Mouse (Mus musculus) erythroblast, embryonic 14.5 days (primary cell): ENCODE data around the gene Abhd17c. TPM values are rescaled to one million over a fixed set of nuclear protein-coding genes. Genes with fewer than 3 reads are reported as not detected.
"Not testable (repeated sequence)": the region's sequence is repeated elsewhere in the genome, so short reads cannot be mapped to it uniquely, and the experiment has no call there.

Source experiments
- H3K27me3 ChIP-seq: 2 replicates; pipeline ENCODE4 v1.6.1; 2012; ENCODE audit warnings: inconsistent platforms; ENCODE audit not compliant: control insufficient read depth
- H3K36me3 ChIP-seq: 2 replicates; pipeline ENCODE4 v1.6.1; 2012; ENCODE audit warnings: mild to moderate bottlenecking, inconsistent platforms; ENCODE audit not compliant: control insufficient read depth
- H3K4me1 ChIP-seq: 2 replicates; pipeline ENCODE4 v1.6.1; 2012; ENCODE audit warnings: inconsistent platforms; ENCODE audit not compliant: control insufficient read depth
- H3K4me3 ChIP-seq: replicated peaks from 2 replicates; pipeline ENCODE3; 2012; ENCODE audit warnings: moderate library complexity, mild to moderate bottlenecking, inconsistent platforms
- H3K9me3 ChIP-seq: 2 replicates; pipeline ENCODE4 v1.6.1; 2012; ENCODE audit warnings: low read length, inconsistent platforms, mixed read lengths; ENCODE audit not compliant: control insufficient read depth
- GATA1 ChIP-seq: IDR thresholded peaks from 2 replicates; pipeline ENCODE4 v1.6.1; 2012; ENCODE audit warnings: low read length, inconsistent platforms, mixed read lengths
- TAL1 ChIP-seq: IDR thresholded peaks from 3 replicates; pipeline ENCODE4 v1.6.1; 2012; ENCODE audit warnings: low read length, inconsistent platforms, mixed read lengths
- polyA plus RNA-seq: library from polyadenylated mRNA; stranded (reverse); fragments of >175 nt; gene quantifications from 2 replicates; pipeline ENCODE4 v1.2.3, GENCODE M21; 2012

The Abhd17c gene
- polyA plus RNA-seq, 1 experiment = 0.47 TPM

DNA sequence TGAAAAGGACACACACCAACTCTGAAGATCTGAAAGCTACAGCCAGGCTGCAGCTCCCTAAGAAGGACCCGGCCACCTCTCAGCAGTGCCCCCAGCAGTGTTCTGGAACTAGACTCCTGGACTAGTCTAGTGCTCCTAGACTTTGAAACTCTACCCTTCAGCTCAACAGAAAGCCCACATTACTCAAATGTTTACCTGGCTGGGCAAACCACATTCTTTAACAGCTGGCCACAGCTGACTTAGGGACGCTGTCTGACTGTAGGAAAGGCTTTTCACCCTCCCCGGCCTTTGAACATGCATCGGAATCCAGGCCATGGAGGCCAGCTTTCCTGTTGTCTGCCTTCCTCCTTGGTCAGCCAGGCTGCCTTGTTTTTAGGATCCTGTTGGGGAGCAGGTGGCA is 20.0 kb downstream of the Abhd17c start:
- Histone ChIP-seq H3K4me1 (no peaks in the 10 kb centered on the region; the same call in 1 of the 2 replicates), H3K27me3 (no peaks in the 10 kb centered on the region), H3K36me3 (no peaks in the 10 kb centered on the region; the same call in 1 of the 2 replicates), H3K9me3 (no peaks in the 10 kb centered on the region), H3K4me3 (no peak overlapping the region)
- TF ChIP-seq GATA1 = no peak
- TF ChIP-seq TAL1 = no peak

DNA sequence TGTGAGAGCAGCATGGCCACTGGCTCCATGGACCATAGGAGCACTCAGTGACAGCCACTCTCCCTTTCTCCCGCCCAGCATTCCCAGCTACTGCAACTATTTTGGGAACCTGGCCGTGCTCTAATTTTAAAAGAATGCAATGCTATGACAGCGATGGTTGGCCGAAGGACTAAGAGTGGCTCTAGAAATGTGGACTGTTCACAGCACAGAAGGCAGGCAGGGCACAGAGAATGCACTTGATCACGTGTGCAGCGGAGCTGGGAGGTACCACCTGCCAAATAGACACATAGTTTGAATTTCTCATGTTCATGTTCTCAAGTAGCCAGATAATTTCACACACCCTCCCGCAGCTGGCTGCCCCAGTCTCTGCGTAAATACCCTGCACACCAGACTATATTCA is 23.0 kb downstream of the Abhd17c start:
- Histone ChIP-seq H3K27me3 (no peaks in the 10 kb centered on the region), H3K9me3 (no peaks in the 10 kb centered on the region), H3K4me1 (peaks cover 3% of the 10 kb centered on the region), H3K4me3 (no peak overlapping the region), H3K36me3 (no peaks in the 10 kb centered on the region; the same call in 1 of the 2 replicates)
- TF ChIP-seq TAL1 = no peak
- no peak for TF ChIP-seq GATA1

DNA sequence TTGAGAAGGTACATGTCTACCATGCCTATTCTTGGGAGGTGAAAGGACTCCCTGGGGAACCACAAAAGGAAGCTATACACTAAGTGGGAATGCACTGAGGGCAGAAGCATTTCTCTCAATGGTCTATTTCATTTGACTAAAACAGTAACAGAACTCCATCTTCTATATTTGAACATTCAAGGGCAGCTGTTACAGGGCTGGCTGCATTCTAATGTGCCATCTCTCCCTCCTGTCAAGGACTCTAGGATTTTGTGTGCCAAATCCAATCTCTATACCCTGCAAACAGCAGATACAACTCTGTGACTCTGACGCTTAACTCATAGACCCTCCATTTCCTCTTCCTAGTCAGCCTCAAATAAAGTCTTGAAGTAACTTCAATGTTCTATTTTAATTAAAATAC is 26.0 kb downstream of the Abhd17c start:
- TF ChIP-seq GATA1 (no peak), TAL1 (no peak)
- H3K9me3 ChIP-seq = no peaks in the 10 kb centered on the region
- H3K4me1 ChIP-seq = peaks cover 15% of the 10 kb centered on the region
- H3K27me3 ChIP-seq = no peaks in the 10 kb centered on the region
- H3K36me3 ChIP-seq = no peaks in the 10 kb centered on the region; the same call in 1 of the 2 replicates
- no peak overlapping the region for H3K4me3 ChIP-seq

DNA sequence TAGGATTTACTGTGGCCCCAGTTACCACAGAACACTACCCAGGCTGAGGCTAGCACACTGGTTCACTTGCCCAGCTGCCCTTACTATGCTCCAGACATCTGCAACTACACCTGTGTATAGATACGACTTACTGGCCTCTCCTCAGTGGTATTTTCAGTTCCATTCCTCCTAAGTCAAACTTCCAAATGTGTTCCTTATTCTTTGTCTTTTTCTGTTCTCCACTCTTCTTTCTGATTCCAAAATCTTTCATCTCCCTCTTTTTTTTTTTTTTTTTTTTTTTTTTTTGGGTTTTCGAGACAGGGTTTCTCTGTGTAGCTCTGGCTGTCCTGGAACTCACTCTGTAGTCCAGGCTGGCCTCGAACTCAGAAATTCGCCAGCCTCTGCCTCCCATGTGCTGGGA is 28.0 kb downstream of the Abhd17c start:
- H3K36me3 ChIP-seq = not testable (repeated sequence)
- peaks cover 17% of the 10 kb centered on the region for H3K4me1 ChIP-seq

DNA sequence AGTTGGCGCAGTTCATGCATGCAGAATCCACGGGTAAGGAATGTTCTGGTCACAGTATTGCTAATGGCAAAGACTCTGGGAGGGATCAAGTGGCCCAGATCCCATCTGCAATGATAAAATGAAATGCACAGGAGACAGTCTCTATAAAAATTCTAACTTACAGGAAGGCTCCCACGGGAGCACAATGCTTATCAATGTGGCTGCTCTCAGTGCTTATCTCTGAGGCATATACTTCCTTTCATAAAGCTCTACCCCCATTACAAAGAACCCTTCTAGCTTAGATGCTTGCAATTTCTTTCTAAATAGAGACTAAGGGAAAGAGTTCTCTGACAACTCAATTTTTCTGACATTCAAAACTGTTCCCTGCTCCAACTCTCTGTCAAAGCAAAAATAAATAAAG is 29.9 kb downstream of the Abhd17c start:
- Histone ChIP-seq H3K4me1 (peaks cover 17% of the 10 kb centered on the region), H3K36me3 (no peaks in the 10 kb centered on the region), H3K4me3 (no peak overlapping the region), H3K9me3 (no peaks in the 10 kb centered on the region), H3K27me3 (no peaks in the 10 kb centered on the region)
- no peak for TF ChIP-seq TAL1
- no peak for TF ChIP-seq GATA1

More for the DNA sequence above, 28.0 kb downstream of the Abhd17c start:
- H3K27me3 ChIP-seq, H3K4me3 ChIP-seq, H3K9me3 ChIP-seq: not testable (repeated sequence)

DNA sequence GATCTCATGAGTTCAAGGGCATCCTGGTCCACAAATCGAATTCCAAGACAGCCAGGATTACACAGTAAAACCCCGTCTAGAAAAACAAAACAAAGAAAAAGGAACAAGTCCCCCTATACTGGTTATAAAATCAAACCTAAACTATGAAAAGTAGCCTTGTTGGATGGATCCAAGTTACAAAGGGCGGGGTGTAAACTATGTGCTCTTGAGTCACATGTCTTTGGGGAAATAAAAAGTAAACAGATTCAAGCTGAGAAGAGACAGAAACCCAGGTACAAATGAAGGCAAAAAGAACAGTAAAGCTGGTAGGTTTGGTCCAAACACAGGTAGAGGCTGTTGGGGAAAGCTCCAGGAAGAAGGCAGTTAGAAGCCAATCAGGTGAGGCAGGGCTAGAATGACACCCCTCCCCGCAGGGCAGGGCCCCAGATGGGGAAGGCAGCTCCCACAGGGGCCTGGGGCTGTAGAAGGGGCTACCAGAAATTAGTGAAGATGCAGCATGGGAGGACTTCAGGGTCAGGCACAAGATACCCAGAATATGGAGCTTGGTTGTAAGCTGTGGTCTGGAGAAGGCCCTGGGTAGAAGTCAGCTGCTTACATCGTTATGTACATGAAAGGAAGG is 31.4 kb downstream of the Abhd17c start:
- no peak for TF ChIP-seq GATA1
- TF ChIP-seq TAL1 = no peak
- Histone ChIP-seq H3K4me3 (no peak overlapping the region), H3K27me3 (no peaks in the 10 kb centered on the region), H3K36me3 (no peaks in the 10 kb centered on the region; the same call in none of the 2 replicates), H3K4me1 (peaks cover 17% of the 10 kb centered on the region), H3K9me3 (no peaks in the 10 kb centered on the region)

DNA sequence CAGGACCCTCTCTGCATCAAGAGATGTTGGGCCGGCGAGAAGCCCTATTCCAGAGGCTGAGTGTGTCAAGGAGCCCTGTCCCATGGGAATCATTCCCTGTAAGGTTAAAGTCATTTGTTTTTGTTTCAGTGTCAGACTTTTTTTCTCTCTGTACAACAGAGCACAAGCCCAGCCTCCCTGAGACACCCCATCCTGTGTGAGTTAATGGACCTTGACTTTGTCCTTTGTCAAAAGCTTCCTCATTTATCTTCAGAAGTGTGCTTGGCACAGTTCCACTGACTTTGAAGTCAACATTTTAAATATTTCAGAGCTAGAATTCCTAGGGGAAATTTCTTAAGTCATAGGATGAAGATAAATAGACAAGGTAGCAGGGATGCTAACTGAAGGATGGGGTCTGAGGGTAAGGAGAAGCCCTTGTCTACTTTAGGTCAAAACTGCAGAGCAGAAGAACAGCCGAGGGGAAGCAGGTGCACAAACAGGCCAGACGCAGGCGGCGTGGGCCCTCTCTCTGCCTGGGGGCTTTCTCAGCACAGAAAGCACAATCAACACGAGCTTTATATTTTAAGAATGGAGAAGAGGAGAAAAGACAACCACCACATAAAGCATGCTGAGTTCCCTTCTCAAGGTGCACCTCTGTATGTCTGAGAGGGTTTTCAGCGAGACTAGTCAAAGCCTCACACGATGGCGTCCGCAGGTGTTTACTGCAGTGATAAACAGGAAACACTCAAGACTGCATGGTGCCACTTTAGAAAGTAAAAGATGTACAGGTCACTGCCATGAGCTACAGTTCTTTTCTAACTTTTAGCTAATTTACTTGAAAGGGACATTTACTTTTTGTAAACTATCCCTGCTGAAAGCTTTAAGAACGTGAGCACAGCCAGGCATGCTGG is 32.2 kb downstream of the Abhd17c start:
- TF ChIP-seq GATA1 = no peak
- no peak for TF ChIP-seq TAL1
- no peak overlapping the region for H3K4me3 ChIP-seq
- H3K9me3 ChIP-seq = no peaks in the 10 kb centered on the region
- no peaks in the 10 kb centered on the region for H3K27me3 ChIP-seq
- H3K4me1 ChIP-seq = peaks cover 17% of the 10 kb centered on the region
- no peaks in the 10 kb centered on the region; the same call in none of the 2 replicates for H3K36me3 ChIP-seq

DNA sequence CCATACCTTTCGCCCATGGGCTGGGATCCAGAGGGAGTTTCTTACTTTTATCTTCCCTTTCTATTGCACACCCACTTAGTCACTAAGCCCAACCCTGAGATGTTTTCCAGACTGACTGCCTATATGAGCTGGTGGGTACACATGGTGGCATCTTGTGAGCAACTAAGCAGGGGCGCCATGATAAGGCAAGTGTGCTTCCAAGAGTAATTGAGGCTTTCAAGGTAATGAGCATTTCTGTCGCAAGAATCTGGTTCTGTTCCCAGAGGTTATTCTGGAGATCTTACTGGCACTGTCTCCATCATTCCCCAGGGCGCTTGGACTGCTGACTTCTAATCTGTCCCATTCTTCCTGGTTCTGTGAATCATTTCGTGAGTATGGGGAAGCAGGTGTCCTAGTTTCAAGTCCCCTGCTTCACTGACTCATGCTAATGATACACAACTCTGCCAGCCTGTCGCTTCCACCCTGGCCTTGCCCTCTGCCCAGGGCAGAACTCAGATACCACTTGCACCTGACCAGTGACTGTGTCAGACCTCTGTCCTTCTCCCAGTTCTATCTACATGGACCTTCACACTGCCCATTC is 34.1 kb downstream of the Abhd17c start:
- peaks cover 16% of the 10 kb centered on the region for H3K36me3 ChIP-seq

More for the DNA sequence above, 34.1 kb downstream of the Abhd17c start:
- TF ChIP-seq GATA1 = no peak
- no peak for TF ChIP-seq TAL1
- no peaks in the 10 kb centered on the region for H3K9me3 ChIP-seq
- H3K27me3 ChIP-seq = no peaks in the 10 kb centered on the region
- H3K4me3 ChIP-seq = no peak overlapping the region
- H3K4me1 ChIP-seq = peaks cover 8% of the 10 kb centered on the region
